Mouse (Mus musculus): ENCODE results near the gene Hist1h2bj. TPM values are rescaled to one million over a fixed set of nuclear protein-coding genes. Genes with fewer than 3 reads are reported as not detected.
A peak's percentile ranks its signal among the peaks of the same experiment; 100 is the strongest.
"Not testable (repeated sequence)": the region's sequence is repeated elsewhere in the genome, so short reads cannot be mapped to it uniquely, and the experiment has no call there.

Hist1h2bj gene
- total RNA-seq, 2 experiments from 2014 or later, result 12.9 to 15.9 TPM

DNA sequence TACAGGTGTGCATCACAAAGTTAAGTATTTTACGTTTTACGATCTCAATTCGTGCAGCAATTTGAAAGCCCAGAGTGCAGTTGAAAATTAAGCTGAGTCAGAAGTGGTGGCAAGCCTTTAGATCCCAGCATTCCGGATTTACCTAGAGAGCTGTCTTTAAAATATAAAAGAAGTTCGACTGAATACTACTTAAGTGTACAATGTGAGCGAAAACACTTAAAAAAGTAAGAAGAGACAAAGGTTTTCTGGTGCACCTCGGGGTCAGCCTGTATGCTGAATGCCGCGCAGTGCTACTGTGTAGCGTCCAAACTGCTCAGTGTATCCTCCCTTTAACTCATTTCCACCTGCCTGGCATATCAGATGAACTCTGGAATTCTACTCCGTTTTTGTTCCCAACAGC lies 21.4 kb upstream of the Hist1h2bj start:
- Histone ChIP-seq H3K27ac (no peak overlapping the region), H3K4me3 (peak overlapping the region; percentile 41)
- DNase-seq (ENCODE audit: low spot score in 2 of 2), result no peak
- no peak for TF ChIP-seq CTCF (conservative IDR thresholded peaks at IDR 0.05)

DNA sequence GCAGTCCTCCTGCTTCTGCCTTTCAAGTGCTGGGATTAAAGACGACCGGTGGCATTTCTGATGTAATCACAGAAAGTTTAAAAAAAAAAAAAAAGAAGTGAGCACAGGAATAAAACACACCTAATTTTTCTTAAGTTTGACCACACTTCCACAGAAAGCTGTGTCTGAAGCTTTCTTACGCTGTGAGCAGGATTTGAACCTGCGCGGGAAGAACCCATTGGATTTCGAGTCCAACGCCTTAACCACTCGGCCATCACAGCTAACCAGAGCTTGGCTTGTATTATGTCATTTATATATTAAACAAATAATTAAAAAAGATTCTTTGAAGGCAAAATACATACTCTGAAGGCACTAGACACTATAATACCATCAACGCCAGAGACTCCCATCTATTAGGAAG lies 20.8 kb upstream of the Hist1h2bj start:
- DNase-seq (ENCODE audit: low spot score in 2 of 2), result peak; percentile 48 to 63

DNA sequence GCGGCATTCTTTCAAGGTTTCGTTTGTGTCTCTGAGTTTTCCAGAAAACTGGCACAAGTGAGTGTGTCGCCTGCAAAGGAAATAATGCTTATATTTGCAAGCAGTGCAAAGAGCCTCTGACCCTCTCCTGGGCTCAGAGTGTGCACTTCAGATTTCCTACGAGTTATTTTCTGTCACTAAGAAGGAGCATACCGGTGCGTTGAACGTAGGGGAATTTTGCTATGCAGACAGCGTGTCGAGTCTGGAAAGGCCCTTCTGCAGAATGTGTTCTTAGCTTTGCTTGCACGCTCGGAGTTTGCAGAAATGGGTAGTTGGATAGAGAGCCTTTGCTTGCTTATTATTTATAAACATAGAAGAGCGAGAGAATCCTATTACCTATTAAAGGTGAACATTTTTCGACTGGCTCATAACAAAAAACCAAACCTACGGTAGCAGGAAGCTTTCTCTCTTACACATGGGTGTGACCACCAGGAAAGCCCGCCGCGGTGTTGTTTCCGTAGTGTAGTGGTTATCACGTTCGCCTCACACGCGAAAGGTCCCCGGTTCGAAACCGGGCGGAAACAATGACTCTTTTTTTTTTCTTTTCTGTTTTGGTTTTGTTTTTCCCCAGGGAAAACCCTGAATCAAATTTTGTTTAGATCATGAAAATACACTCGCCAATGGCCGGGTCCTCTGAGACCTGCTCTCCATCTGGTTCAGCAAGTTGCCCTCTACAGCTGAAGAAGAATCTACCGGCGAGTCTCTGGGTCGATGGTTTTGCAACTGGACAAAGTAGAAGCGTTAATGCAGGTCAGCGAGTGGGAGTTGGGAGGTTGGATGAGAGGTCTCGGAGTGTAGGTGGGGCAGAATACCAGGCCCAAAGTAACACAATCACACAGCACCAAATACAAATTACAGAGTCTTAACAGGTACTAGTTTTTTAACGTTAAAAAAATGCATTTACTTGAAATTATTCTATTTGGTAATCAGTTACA lies 16.7 kb upstream of the Hist1h2bj start:
- peak; percentile 83 to 91 for DNase-seq (ENCODE audit: low spot score in 2 of 2)
- Histone ChIP-seq H3K27ac (peak overlapping the region; percentile 3; the same call in 1 of the 2 replicates), H3K4me3 (peak overlapping the region; percentile 46)
- TF ChIP-seq CTCF (conservative IDR thresholded peaks at IDR 0.05), result no peak

More for the DNA sequence above, 20.8 kb upstream of the Hist1h2bj start:
- no peak overlapping the region for H3K27ac ChIP-seq
- peak overlapping the region; percentile 41 for H3K4me3 ChIP-seq
- no peak for TF ChIP-seq CTCF (conservative IDR thresholded peaks at IDR 0.05)

DNA sequence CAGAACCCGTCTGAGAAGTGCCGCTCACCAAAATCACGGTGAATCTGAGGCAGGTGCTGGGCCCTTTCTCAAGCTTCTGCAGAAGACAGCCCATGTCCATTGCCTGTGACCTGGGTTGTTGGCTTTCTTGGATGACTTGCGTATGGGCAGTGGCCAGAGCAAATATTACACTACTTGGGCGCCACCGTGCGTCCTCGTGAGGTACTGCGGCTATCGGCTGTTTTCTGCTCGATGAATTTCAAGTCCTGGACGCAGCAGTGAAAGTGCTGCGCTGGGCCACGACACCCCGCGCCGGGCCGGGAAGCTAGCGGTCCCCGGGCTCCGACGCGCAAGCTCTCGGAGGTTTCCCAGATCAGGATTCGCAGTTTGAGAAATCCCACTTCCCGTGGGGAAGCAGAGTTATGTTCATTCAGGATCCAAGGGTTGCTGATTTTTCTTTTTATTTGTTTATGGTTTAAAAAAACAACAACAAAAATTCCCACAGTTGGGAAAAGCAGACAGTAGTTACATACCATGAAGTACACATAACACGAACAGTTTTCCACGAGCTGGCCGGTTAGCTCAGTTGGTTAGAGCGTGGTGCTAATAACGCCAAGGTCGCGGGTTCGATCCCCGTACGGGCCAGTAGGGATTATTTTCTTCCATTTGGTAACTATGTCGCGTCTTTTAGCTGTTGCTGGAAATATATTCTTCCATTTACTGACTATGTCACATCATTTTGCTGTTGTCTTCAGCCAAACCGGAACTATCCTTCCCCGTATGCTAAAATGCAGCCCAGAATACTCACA lies 14.1 kb upstream of the Hist1h2bj start:
- peak; percentile 91 to 94 for DNase-seq (ENCODE audit: low spot score in 2 of 2)
- peak overlapping the region; percentile 92 for H3K27ac ChIP-seq
- TF ChIP-seq CTCF (conservative IDR thresholded peaks at IDR 0.05), result peak; percentile 99
- peak overlapping the region; percentile 70 for H3K4me3 ChIP-seq

DNA sequence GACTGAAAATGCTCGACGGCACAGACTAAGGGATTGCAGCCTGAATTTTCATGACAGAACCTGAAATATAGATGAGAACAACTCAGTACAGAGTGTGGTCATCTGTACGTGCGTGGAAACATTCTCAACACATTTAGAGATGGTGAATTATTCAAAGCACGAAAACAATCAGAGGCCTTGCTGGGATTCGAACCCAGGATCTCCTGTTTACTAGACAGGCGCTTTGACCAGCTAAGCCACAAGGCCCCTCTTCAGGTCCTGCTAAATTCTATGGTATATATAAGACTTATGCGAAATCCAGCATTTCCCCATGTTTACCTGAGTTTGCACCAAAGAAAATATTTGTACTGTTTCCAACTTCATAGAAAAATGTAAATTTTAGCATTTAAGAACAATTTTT lies 13.1 kb upstream of the Hist1h2bj start:
- no peak overlapping the region for H3K27ac ChIP-seq
- DNase-seq (ENCODE audit: low spot score in 2 of 2), result no peak
- no peak for TF ChIP-seq CTCF (conservative IDR thresholded peaks at IDR 0.05)
- H3K4me3 ChIP-seq, result no peak overlapping the region

DNA sequence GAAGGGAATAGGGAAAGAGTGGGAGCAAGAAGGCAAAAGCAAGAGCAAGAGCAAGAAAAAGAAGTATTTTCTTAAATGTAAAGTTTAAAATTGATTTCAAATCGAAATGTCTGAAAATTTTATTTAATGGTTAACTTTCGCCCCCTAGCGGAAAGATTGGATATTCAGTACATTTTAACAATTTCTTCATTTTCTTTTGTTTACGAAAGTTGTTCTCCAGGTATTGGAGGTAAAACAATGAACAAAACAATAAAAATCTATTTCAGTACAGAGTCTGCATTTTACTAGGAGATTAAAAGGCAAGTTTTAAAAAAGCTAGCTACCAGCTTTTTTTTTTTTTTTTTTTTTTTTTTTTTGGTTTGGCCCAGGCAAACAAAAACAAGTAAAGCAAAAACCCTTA lies 12.5 kb upstream of the Hist1h2bj start:
- no peak for DNase-seq (ENCODE audit: low spot score in 2 of 2)
- TF ChIP-seq CTCF (conservative IDR thresholded peaks at IDR 0.05), result peak; percentile 81
- Histone ChIP-seq H3K4me3 (no peak overlapping the region), H3K27ac (no peak overlapping the region)

DNA sequence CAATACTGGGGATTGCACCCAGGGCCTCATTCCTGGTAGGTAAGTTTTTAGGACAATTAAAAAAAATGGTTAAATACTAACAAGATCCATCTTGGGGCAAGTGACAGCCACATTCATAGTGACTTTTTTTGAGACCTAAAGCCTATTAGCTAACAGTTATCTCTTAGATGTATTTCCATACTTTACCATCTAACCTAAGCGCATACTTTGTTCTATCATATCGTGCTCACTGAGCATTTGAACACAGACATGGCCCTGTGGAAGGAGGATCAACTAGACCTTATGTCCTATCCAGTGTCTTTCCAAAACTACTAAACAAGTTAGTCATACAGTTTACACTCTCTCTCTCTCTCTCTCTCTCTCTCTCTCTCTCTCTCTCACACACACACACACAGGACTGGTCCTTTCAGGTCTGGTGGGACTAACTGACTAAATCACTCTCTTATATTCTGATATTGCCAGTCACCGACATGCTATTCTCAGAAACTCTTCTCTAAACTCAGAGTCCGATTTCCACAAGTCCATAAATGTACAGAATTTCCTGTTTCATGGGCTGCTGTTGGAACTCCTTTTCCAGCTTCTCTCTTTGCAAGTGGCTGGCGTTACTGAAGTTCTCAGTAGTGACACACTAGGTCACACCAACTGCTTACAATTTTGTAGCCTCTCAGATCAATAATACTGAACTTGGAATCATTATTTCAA lies 9.1 kb upstream of the Hist1h2bj start:
- no peak for TF ChIP-seq CTCF (conservative IDR thresholded peaks at IDR 0.05)
- Histone ChIP-seq H3K27ac (no peak overlapping the region), H3K4me3 (no peak overlapping the region)
- no peak for DNase-seq (ENCODE audit: low spot score in 2 of 2)

DNA sequence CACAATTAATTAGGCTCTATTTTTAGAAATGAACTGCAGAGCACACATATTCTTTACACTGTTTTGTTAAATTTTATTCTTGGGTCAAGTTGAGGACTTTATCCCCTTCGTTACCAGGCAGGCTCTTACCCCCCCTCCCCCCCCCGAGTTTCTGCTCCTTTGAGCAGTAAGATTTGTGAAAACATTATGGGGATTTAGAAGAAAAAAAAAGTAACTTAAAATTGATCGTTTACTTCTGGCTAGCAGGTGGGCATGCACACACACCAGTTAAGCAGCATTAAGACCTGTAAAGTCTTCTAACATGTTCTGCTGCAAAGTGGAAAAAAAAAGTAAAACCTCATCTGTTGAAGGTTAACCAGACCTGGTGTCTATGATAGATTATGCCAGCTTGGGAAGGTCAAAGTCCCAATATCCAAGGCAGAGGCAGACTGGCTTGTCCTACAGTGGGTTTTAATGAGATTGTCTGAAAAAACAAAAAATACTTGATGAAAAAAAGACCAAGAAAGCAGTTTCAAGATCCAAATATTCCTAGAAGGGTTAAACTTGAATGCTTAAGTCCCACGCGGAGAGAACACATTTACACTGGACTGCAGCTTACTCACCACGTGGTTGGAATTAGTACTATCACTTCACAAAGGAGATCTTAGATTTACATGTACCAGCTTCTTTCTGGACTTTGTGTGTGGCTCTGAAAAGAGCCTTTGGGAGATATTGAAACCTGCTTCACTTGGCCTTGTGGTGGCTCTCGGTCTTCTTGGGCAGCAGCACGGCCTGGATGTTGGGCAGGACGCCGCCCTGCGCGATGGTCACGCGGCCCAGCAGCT lies 8.4 kb upstream of the Hist1h2bj start:
- Histone ChIP-seq H3K27ac (no peak overlapping the region), H3K4me3 (peak overlapping the region; percentile 36; the same call in 1 of the 2 replicates)
- no peak for DNase-seq (ENCODE audit: low spot score in 2 of 2)

DNA sequence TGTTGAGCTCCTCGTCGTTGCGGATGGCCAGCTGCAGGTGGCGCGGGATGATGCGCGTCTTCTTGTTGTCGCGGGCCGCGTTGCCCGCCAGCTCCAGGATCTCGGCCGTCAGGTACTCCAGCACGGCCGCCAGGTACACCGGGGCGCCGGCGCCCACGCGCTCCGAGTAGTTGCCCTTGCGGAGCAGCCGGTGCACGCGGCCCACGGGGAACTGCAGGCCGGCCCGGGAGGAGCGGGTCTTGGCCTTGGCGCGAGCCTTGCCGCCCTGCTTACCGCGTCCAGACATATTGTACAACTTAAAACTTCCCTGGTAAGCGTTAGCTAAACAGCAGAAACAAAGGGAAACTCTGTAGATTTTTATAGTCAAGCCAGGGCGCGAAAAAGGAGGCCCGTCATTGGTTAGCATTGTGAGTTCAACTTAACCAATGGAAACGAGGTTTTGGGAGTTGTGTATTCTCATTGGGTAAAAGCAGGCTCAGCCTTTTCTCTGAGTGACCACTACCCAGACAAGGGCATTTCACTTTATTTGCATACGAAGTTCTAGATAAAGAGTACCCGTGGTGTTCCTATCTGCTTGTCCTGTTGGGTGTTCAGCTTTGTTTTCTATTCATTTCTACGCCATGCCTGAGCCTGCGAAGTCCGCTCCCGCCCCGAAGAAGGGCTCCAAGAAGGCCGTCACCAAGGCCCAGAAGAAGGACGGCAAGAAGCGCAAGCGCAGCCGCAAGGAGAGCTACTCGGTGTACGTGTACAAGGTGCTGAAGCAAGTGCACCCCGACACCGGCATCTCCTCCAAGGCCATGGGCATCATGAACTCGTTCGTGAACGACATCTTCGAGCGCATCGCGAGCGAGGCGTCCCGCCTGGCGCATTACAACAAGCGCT lies 7.5 kb upstream of the Hist1h2bj start, which contains the start of the genes Hist1h2ah and Hist1h2bk:
Hist1h2ah (minus strand) TSS at position 302 of the 882 bp plus-strand sequence.
Hist1h2bk (plus strand) TSS at position 604 of the 882 bp plus-strand sequence.
- H3K27ac ChIP-seq, result not testable (repeated sequence)
- peak; percentile 79 to 92 for DNase-seq (ENCODE audit: low spot score in 2 of 2)
- peak within 1 kb of the TSS; percentile 51 for H3K4me3 ChIP-seq

More for the DNA sequence above, 8.4 kb upstream of the Hist1h2bj start:
- no peak for TF ChIP-seq CTCF (conservative IDR thresholded peaks at IDR 0.05)

DNA sequence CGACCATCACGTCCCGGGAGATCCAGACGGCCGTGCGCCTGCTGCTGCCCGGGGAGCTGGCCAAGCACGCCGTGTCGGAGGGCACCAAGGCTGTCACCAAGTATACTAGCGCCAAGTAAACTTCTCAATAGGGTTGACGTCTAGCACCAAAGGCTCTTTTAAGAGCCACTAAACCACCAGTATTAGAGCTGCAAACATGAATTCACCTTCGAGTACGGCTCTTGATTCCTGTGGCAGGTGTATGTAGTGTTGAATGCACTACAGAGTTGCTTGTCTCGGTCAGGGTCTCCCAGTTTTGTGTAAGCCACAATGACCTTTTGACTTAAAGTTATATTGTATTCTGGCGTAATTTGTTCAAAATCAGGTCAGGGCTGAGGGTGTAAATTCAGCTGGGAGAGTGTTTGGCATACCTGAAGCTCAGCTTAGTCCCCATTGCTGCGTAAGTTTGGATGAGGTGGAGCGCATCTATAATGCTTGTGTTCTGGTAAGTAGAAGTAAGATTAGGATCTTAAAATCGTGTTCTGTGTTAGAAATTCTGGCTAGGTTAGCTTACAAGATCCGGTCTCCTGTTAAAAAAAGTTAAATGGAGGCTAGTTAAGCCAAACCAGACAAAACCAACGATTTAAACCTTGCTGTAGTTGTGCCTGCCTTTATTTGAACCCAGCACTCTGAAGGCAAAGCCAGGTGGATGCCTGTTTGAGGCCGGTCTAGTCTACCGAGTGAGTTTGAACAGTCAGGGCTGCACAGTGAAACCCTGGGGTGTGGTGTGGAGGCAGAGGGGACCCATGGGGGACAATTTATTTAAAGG lies 6.7 kb upstream of the Hist1h2bj start:
- no peak for DNase-seq (ENCODE audit: low spot score in 2 of 2)
- Histone ChIP-seq H3K27ac (no peak overlapping the region), H3K4me3 (peak overlapping the region; percentile 43)
- no peak for TF ChIP-seq CTCF (conservative IDR thresholded peaks at IDR 0.05)
